19 mouse cellular contexts compared by ENCODE assay signal in the genomic region with DNA sequence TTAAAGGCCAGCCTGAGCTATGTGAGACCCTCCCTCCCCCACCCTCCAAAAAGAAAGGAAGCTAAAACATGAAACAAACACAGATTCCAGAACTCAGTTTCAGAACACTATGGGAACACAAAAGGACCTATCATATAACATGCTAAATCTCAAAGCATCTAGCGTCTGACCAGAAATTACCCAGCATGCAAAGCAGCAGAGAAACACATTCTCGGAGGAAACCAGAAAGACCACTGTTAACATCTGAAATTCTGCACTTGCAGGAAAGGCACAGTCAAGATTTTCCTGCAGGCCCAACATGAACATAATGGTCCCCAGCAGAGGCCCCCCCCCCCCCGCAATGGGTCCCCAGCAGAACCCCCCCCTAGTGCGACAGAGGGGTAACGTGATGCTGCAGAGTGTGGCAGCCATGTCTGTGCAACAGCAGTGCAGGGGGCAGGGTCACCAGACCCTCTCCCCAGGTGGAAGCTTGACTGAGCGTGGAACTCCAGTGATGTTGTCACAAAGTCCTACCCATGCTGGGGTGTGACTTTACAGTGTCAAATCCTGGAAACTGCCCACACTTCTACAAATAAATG. TPM values are rescaled to one million over a fixed set of nuclear protein-coding genes. Genes with fewer than 3 reads are reported as not detected.
DNase-seq lines count a peak whose midpoint lies in the region; ATAC-seq lines count a peak whose summit lies in the region.
"Had no signal": no experiment of that assay in that cellular context is flagged by ENCODE, and none has a peak within 500 bp of the region (broad histone marks: within the 10 kb centered on the region; RNA-seq: fewer than 3 reads in every experiment).

No protein-coding gene starts in this region.

- H3K9me3 ChIP-seq in heart, embryonic 15.5 days (replicated peaks) = no peaks in the 10 kb centered on the region
- no peaks in the 10 kb centered on the region for H3K9me3 ChIP-seq in liver, embryonic 12.5 days (replicated peaks)
- H3K9me3 ChIP-seq: limb, embryonic 13.5 days; midbrain, embryonic 15.5 days had no signal

- intact Hi-C loops in heart, postnatal 14 days (cut with DNase I) = no loop called here

- no peak for DNase-seq in heart, postnatal 14 days
- DNase-seq in thymus, postnatal 14 days = peak; percentile 65
- no peak for DNase-seq in thymus, postnatal 10 days (ENCODE audit: low spot score in 2 of 2)
- peak; percentile 22 to 59 for DNase-seq in thymus, postnatal 36 days
- DNase-seq in layer of hippocampus, adult 18-20 months (ENCODE audit: low spot score in 2 of 2) = no peak
- no peak for DNase-seq in kidney, adult 9 months
- DNase-seq: adrenal gland, postnatal 10 days; cerebellum, adult 11-12 months; cerebellum, postnatal 36 days; forebrain, postnatal 0 days; gastrocnemius, adult 2 months; kidney, adult 2 months; kidney, postnatal 36 days; right cerebral cortex, adult 18-20 months had no signal

- H3K4me1 ChIP-seq in heart, embryonic 15.5 days (replicated peaks) = peaks cover 89% of the 10 kb centered on the region
- peaks cover 88% of the 10 kb centered on the region for H3K4me1 ChIP-seq in liver, embryonic 12.5 days
- H3K4me1 ChIP-seq: midbrain, embryonic 15.5 days had no signal

- 67% methylated on average over 6 of the region's 6 CpGs for WGBS in heart, embryonic 15.5 days
- 75% methylated on average over 6 of the region's 6 CpGs for WGBS in liver, embryonic 12.5 days (ENCODE audit: insufficient replicate concordance)

- no peaks in the 10 kb centered on the region for H3K27me3 ChIP-seq in heart, embryonic 15.5 days
- H3K27me3 ChIP-seq in liver, embryonic 12.5 days (replicated peaks) = no peaks in the 10 kb centered on the region
- H3K27me3 ChIP-seq: limb, embryonic 13.5 days; midbrain, embryonic 15.5 days had no signal

- H3K36me3 ChIP-seq in heart, embryonic 15.5 days = no peaks in the 10 kb centered on the region
- peaks cover 16% of the 10 kb centered on the region for H3K36me3 ChIP-seq in liver, embryonic 12.5 days
- H3K36me3 ChIP-seq: limb, embryonic 13.5 days; midbrain, embryonic 15.5 days had no signal

- peak overlapping the region; percentile 94 for H3K27ac ChIP-seq in heart, embryonic 15.5 days
- H3K27ac ChIP-seq in liver, embryonic 12.5 days = peak overlapping the region; percentile 83
- H3K27ac ChIP-seq: gastrocnemius, adult 2 months; hindbrain, postnatal 0 days; limb, embryonic 13.5 days; midbrain, embryonic 15.5 days had no signal

- no peak overlapping the region for H3K9ac ChIP-seq in heart, embryonic 15.5 days
- no peak overlapping the region for H3K9ac ChIP-seq in liver, embryonic 12.5 days
- H3K9ac ChIP-seq: forebrain, postnatal 0 days; limb, embryonic 13.5 days; midbrain, embryonic 15.5 days had no signal

- ATAC-seq in heart, embryonic 15.5 days (replicated peaks; ENCODE audit: insufficient number of reproducible peaks, insufficient read depth, low FRiP score, low read depth) = no peak
- no peak for ATAC-seq in liver, embryonic 12.5 days
- ATAC-seq: forebrain, postnatal 0 days; hindbrain, postnatal 0 days; midbrain, embryonic 15.5 days had no signal

- no peak overlapping the region for H3K4me3 ChIP-seq in heart, embryonic 15.5 days
- H3K4me3 ChIP-seq in liver, embryonic 12.5 days = no peak overlapping the region
- H3K4me3 ChIP-seq: gastrocnemius, adult 2 months; limb, embryonic 13.5 days; midbrain, embryonic 15.5 days had no signal

- H3K4me2 ChIP-seq in heart, embryonic 15.5 days = no peak overlapping the region
- no peak overlapping the region for H3K4me2 ChIP-seq in liver, embryonic 12.5 days
- H3K4me2 ChIP-seq: limb, embryonic 13.5 days; midbrain, embryonic 15.5 days had no signal

RNA-seq across cellular contexts. Expression of a gene that starts 24.3 kb away (rescaled TPM):
- 26.7 and 29.1 TPM in 2 replicates for polyA plus RNA-seq in heart, embryonic 15.5 days (2015; fragmentation: Nextera tagmentation; extraction: Ambion mirVana)
- total RNA-seq in heart, postnatal 14 days (2021) = 10 to 100 TPM; 22.8 to 23.9 TPM
- 22.4 and 22.6 TPM in 2 replicates for polyA plus RNA-seq in liver, embryonic 12.5 days (2016; fragmentation: Nextera tagmentation; extraction: Ambion mirVana)
- 1 to 10 TPM; 4.1 to 5.5 TPM for total RNA-seq in layer of hippocampus, adult 18-20 months (2021)

RNA-seq across cellular contexts. Expression of a gene that starts 35.0 kb away (rescaled TPM):
- polyA plus RNA-seq in heart, embryonic 15.5 days (2015; fragmentation: Nextera tagmentation; extraction: Ambion mirVana) = 15.9 and 16.1 TPM in 2 replicates
- 10 to 100 TPM; 26.1 to 30.9 TPM for total RNA-seq in heart, postnatal 14 days (2021)
- polyA plus RNA-seq in liver, embryonic 12.5 days (2016; fragmentation: Nextera tagmentation; extraction: Ambion mirVana) = 3.0 and 3.4 TPM in 2 replicates
- 10 to 100 TPM; 24.1 to 26.1 TPM for total RNA-seq in layer of hippocampus, adult 18-20 months (2021)

Comparison
In these comparisons a context has a peak if more than half of its experiments do, and no peak if none do; other contexts are left out.
1. DNase-seq: peak in thymus, postnatal 14 days (single experiment) and thymus, postnatal 36 days (2 of 2); none in heart, postnatal 14 days (0 of 2), thymus, postnatal 10 days (0 of 2), layer of hippocampus, adult 18-20 months (0 of 2) and kidney, adult 9 months (single experiment).